Mouse (Mus musculus): ENCODE results near the gene Baiap2. TPM values are rescaled to one million over a fixed set of nuclear protein-coding genes. Genes with fewer than 3 reads are reported as not detected.

Gene Baiap2
- polyA plus RNA-seq, 1 experiment from 2014 or later, result 31.7 TPM

DNA sequence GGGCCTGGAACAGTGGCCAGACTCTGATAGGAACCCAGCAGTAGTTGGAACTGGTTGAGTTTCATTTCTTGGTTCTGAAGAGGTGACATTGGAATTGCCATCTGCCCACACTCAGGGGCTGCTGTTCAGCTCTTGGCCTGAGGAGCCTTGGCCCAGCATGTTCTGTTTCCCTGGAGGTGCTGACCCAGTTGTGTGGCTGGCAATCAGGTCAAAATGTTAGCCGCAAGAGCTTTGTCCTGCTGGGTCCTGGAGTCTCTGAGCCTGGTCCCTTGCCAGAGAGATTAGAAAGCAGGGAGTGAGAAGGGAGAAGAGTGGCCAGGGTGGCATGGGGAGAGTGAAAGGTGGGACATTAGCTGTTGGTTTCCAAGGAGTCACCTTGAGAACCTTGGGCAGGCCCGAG is 6.2 kb downstream of the Baiap2 start:
- Histone ChIP-seq H3K27me3 (ENCODE audit: control insufficient read depth, insufficient read depth, low read depth, low read length) (no peaks in the 10 kb centered on the region), H3K9me3 (ENCODE audit: control insufficient read depth, low read length) (no peaks in the 10 kb centered on the region), H3K4me2 (ENCODE audit: low read depth, low read length) (no peak overlapping the region), H3K36me3 (ENCODE audit: control insufficient read depth, insufficient read depth, low read length) (no peaks in the 10 kb centered on the region), H3K9ac (ENCODE audit: low read length) (no peak overlapping the region), H3K4me3 (ENCODE audit: low read length) (no peak overlapping the region), H3K4me1 (replicated peaks; ENCODE audit: control insufficient read depth, insufficient read depth, low read length) (peaks cover 45% of the 10 kb centered on the region), H3K27ac (ENCODE audit: low read length) (no peak overlapping the region)
- 73% methylated on average over 2 of the region's 2 CpGs for WGBS
- no peak for ATAC-seq (ENCODE audit: low read depth)

DNA sequence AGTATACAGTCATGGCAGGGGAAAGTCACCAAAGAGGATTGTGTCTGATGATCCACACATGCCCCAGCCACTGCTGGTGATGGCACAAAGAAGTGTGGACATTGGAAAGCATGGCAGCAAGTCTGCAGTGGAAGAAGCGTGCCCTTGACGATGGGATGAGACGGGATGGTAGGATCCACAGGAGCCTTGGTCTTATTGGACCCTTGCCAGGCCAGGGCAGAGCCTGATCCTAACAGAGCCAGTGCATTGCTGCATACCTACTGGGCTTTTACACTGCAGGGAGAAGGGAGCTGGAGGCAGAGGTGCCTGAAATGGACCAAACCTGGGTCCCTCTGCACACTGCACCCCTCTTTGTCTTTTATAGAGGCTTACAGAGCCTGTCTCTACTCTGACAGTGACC is 8.0 kb downstream of the Baiap2 start:
- Histone ChIP-seq H3K27me3 (ENCODE audit: control insufficient read depth, insufficient read depth, low read depth, low read length) (no peaks in the 10 kb centered on the region), H3K4me1 (replicated peaks; ENCODE audit: control insufficient read depth, insufficient read depth, low read length) (peaks cover 47% of the 10 kb centered on the region), H3K4me3 (ENCODE audit: low read length) (no peak overlapping the region), H3K36me3 (ENCODE audit: control insufficient read depth, insufficient read depth, low read length) (no peaks in the 10 kb centered on the region), H3K9me3 (ENCODE audit: control insufficient read depth, low read length) (no peaks in the 10 kb centered on the region), H3K4me2 (ENCODE audit: low read depth, low read length) (no peak overlapping the region), H3K27ac (ENCODE audit: low read length) (no peak overlapping the region), H3K9ac (ENCODE audit: low read length) (no peak overlapping the region)
- 88% methylated on average over 3 of the region's 3 CpGs for WGBS
- no peak for ATAC-seq (ENCODE audit: low read depth)

DNA sequence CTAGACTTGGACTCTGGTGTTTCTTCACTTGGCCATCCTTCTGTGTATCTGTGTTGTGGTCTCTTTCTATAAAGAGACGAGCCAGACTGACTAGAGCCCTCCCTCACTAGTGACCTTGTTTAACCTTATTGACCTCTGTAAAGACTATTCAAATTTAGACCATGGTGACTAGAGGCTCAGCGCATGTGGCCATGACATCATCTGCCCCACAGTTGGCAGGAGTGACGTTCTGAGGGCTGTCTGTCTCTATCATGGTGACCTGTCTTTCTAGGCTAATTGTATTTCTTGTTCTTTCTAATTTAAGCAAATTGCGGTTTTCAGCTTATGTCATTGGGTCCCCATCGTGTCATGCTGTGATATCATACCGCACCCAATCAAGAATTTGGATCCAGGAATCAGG is 8.8 kb downstream of the Baiap2 start:
- Histone ChIP-seq H3K4me2 (ENCODE audit: low read depth, low read length) (no peak overlapping the region), H3K4me1 (replicated peaks; ENCODE audit: control insufficient read depth, insufficient read depth, low read length) (peaks cover 51% of the 10 kb centered on the region), H3K27ac (ENCODE audit: low read length) (no peak overlapping the region; the same call in 1 of the 2 replicates), H3K36me3 (ENCODE audit: control insufficient read depth, insufficient read depth, low read length) (no peaks in the 10 kb centered on the region), H3K27me3 (ENCODE audit: control insufficient read depth, insufficient read depth, low read depth, low read length) (no peaks in the 10 kb centered on the region), H3K9me3 (ENCODE audit: control insufficient read depth, low read length) (no peaks in the 10 kb centered on the region), H3K4me3 (ENCODE audit: low read length) (no peak overlapping the region), H3K9ac (ENCODE audit: low read length) (no peak overlapping the region)
- WGBS, result 90% methylated on average over 6 of the region's 6 CpGs
- no peak for ATAC-seq (ENCODE audit: low read depth)

DNA sequence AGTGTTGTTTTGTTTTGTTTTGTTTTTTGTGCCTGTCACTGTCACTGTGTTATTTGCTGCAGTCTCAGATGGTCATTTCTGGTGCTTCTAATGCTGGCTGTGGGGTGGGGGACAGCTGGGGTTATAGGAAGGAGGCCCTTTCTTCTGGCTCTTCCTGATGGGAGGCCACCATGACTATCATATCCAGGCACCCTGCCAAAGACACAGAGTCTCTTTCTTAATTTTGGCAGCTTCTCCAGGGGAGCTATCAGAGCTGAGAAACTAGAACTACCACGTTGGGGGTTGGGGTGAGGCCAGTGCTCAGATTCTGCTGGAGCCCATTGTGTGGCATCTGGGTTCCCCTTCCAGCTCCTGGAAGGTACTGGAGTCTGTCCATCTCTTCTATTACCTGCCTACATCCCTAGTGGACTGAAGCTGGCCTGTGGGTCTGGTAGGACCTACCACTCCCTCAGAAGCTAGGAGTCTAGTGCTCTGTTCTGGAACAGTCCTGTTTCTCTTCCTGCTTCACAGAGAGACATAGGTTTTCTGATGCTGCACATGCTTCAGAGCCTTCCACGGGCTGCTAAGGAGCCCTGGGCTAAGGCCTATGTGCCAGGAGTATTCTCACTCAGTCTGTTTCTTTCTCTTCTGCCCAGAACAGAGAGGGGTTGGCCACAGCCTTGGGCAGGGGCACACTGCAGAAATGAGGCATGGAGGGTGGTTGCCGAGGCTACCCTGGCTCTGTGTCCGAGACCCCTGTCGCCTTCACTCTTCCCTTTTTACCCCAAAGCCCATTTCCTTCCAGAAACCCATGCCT is 10.1 kb downstream of the Baiap2 start:
- Histone ChIP-seq H3K4me3 (ENCODE audit: low read length) (no peak overlapping the region), H3K36me3 (ENCODE audit: control insufficient read depth, insufficient read depth, low read length) (no peaks in the 10 kb centered on the region), H3K9ac (ENCODE audit: low read length) (no peak overlapping the region), H3K27ac (ENCODE audit: low read length) (peak overlapping the region; percentile 58), H3K9me3 (ENCODE audit: control insufficient read depth, low read length) (no peaks in the 10 kb centered on the region), H3K4me2 (ENCODE audit: low read depth, low read length) (no peak overlapping the region), H3K4me1 (replicated peaks; ENCODE audit: control insufficient read depth, insufficient read depth, low read length) (peaks cover 53% of the 10 kb centered on the region), H3K27me3 (ENCODE audit: control insufficient read depth, insufficient read depth, low read depth, low read length) (no peaks in the 10 kb centered on the region)
- 43% methylated on average over 5 of the region's 5 CpGs for WGBS
- ATAC-seq (ENCODE audit: low read depth), result peak; percentile 76

DNA sequence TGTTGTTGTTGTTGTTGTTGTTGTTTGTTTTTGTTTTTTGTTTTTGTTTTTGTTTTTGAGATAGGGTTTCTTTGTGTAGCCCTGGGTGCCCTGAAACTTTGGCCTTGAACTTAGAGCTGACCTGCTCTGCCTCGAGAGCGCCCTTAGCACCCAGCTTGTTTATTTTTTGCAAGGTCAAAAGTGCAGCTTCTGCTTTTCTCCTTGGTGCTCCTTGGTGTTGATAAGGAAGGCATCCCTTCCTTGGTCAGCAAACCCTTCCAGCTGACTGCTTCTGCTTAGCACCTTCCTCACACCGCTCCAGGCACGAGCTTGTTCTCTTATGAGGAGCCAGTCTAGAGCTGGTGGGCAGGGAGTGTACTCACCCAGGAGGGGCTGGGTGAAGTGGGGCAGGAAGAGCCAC is 11.7 kb downstream of the Baiap2 start:
- H3K9me3 ChIP-seq (ENCODE audit: control insufficient read depth, low read length), result no peaks in the 10 kb centered on the region
- H3K36me3 ChIP-seq (ENCODE audit: control insufficient read depth, insufficient read depth, low read length), result no peaks in the 10 kb centered on the region; the same call in 1 of the 2 replicates
- WGBS, result 29% methylated on average over 4 of the region's 4 CpGs
- H3K27ac ChIP-seq (ENCODE audit: low read length), result peak overlapping the region; percentile 88
- H3K4me3 ChIP-seq (ENCODE audit: low read length), result no peak overlapping the region
- peaks cover 49% of the 10 kb centered on the region for H3K4me1 ChIP-seq (replicated peaks; ENCODE audit: control insufficient read depth, insufficient read depth, low read length)
- no peak overlapping the region for H3K4me2 ChIP-seq (ENCODE audit: low read depth, low read length)
- ATAC-seq (ENCODE audit: low read depth), result no peak
- no peak overlapping the region for H3K9ac ChIP-seq (ENCODE audit: low read length)
- no peaks in the 10 kb centered on the region for H3K27me3 ChIP-seq (ENCODE audit: control insufficient read depth, insufficient read depth, low read depth, low read length)

DNA sequence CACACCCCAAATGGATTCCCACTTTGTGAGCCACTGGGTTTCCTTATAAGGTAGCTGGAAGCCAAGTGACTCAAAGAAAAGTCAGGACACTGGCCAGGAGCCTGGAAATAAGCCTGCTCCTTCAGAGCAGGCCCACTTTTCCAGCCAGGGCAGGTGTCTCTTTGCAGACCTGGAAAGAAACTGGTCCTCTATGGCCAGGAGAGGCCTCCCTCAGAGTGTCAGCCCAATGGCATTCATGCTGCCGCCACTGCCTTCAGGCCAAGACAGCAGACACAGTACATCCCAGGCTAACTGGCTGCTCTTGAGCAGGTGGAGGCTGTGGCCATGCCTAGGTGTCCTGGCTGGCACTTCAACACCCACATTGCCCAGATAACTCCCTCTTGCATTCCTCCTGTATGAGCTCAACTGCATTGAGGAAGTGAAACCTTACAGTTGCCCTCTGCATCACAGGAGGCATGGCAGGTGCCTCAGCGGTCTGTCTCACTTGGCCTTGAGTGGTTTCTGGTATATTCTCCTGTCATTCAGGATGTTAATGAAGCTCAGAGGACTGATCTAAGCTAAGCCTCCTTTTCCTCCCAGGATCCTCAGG is 12.3 kb downstream of the Baiap2 start:
- H3K4me1 ChIP-seq (replicated peaks; ENCODE audit: control insufficient read depth, insufficient read depth, low read length), result peaks cover 54% of the 10 kb centered on the region
- no peaks in the 10 kb centered on the region for H3K27me3 ChIP-seq (ENCODE audit: control insufficient read depth, insufficient read depth, low read depth, low read length)
- peak; percentile 42 for ATAC-seq (ENCODE audit: low read depth)
- H3K36me3 ChIP-seq (ENCODE audit: control insufficient read depth, insufficient read depth, low read length), result no peaks in the 10 kb centered on the region; the same call in 1 of the 2 replicates
- WGBS, result 48% methylated on average over 2 of the region's 2 CpGs
- H3K4me3 ChIP-seq (ENCODE audit: low read length), result no peak overlapping the region
- no peaks in the 10 kb centered on the region for H3K9me3 ChIP-seq (ENCODE audit: control insufficient read depth, low read length)
- no peak overlapping the region for H3K9ac ChIP-seq (ENCODE audit: low read length)
- no peak overlapping the region for H3K4me2 ChIP-seq (ENCODE audit: low read depth, low read length)
- peak overlapping the region; percentile 88 for H3K27ac ChIP-seq (ENCODE audit: low read length)

DNA sequence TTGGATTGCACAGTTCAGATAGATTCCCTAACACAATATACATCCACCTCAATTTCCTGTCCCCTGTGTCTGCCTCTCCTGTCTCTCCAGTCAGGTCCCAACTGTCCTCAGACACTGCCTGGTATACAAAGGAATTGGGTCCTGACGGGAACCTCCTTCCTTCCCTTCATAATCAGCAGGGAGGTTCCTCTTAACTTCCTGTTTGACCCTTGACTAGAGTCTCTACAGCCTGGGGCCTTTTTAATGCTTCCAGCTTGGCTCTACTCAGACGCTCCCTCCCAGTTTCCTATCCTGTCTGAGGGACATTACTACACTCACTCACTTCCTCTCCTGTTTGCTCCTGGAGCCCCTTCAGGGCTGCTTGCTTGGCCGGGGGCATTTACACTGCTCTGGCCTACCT is 12.9 kb downstream of the Baiap2 start:
- H3K4me3 ChIP-seq (ENCODE audit: low read length), result no peak overlapping the region
- WGBS, result 23% methylated on average over 3 of the region's 3 CpGs
- H3K27me3 ChIP-seq (ENCODE audit: control insufficient read depth, insufficient read depth, low read depth, low read length), result no peaks in the 10 kb centered on the region
- H3K9me3 ChIP-seq (ENCODE audit: control insufficient read depth, low read length), result no peaks in the 10 kb centered on the region
- peak overlapping the region; percentile 88 for H3K27ac ChIP-seq (ENCODE audit: low read length)
- peaks cover 54% of the 10 kb centered on the region for H3K4me1 ChIP-seq (replicated peaks; ENCODE audit: control insufficient read depth, insufficient read depth, low read length)
- H3K9ac ChIP-seq (ENCODE audit: low read length), result no peak overlapping the region
- H3K4me2 ChIP-seq (ENCODE audit: low read depth, low read length), result no peak overlapping the region
- no peaks in the 10 kb centered on the region; the same call in 1 of the 2 replicates for H3K36me3 ChIP-seq (ENCODE audit: control insufficient read depth, insufficient read depth, low read length)
- ATAC-seq (ENCODE audit: low read depth), result peak; percentile 23; the same call in 1 of the 2 replicates

DNA sequence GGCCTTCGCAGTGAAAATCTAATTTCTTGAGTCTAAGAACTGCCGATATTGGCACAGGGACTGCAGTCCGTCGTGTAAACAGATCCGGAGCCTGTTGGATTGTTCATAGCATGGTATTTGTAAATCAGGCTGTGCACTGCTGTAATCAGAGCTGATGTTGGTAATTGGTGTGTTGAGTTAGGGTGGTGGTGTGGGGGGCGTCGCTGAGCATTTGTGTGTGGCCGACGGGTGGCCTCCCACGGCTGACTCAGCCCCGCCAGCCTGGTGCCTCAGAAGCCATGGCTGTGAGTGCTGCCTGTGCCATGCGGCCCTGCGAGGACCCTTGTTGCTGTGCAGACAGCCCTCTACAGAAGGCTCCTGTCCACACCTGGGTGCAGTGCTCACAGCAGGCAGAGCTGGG is 14.0 kb downstream of the Baiap2 start:
- ATAC-seq (ENCODE audit: low read depth), result no peak
- Histone ChIP-seq H3K9me3 (ENCODE audit: control insufficient read depth, low read length) (no peaks in the 10 kb centered on the region), H3K27ac (ENCODE audit: low read length) (no peak overlapping the region), H3K4me2 (ENCODE audit: low read depth, low read length) (no peak overlapping the region), H3K4me1 (replicated peaks; ENCODE audit: control insufficient read depth, insufficient read depth, low read length) (peaks cover 52% of the 10 kb centered on the region), H3K27me3 (ENCODE audit: control insufficient read depth, insufficient read depth, low read depth, low read length) (no peaks in the 10 kb centered on the region), H3K36me3 (ENCODE audit: control insufficient read depth, insufficient read depth, low read length) (peaks cover 2% of the 10 kb centered on the region; the same call in 1 of the 2 replicates), H3K4me3 (ENCODE audit: low read length) (no peak overlapping the region), H3K9ac (ENCODE audit: low read length) (no peak overlapping the region)
- WGBS, result 80% methylated on average over 13 of the region's 13 CpGs

DNA sequence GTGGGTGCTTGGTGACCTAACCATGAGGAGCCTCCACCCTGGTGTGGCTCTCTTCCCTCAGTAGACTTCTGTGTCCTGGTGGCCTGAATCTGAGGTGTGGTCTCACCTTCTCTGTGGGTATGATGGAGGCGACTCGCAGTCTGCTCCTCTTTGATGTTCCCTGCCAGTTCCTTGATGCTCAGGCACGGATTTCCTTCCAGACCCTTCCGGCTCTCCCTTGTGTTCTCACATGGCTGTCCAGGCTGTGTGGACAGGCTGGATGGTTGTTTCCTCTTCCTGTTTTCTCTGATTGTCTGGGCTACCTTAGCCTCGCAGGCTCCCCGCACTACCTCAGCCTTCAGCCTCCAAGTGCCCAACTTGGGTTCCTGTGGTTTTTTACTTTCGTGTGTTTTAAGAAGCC is 16.3 kb downstream of the Baiap2 start:
- H3K9me3 ChIP-seq (ENCODE audit: control insufficient read depth, low read length), result no peaks in the 10 kb centered on the region
- H3K9ac ChIP-seq (ENCODE audit: low read length), result no peak overlapping the region
- 60% methylated on average over 7 of the region's 7 CpGs for WGBS
- peaks cover 2% of the 10 kb centered on the region; the same call in 1 of the 2 replicates for H3K36me3 ChIP-seq (ENCODE audit: control insufficient read depth, insufficient read depth, low read length)
- no peak overlapping the region for H3K4me2 ChIP-seq (ENCODE audit: low read depth, low read length)
- ATAC-seq (ENCODE audit: low read depth), result no peak
- no peaks in the 10 kb centered on the region for H3K27me3 ChIP-seq (ENCODE audit: control insufficient read depth, insufficient read depth, low read depth, low read length)
- H3K4me1 ChIP-seq (replicated peaks; ENCODE audit: control insufficient read depth, insufficient read depth, low read length), result peaks cover 29% of the 10 kb centered on the region
- no peak overlapping the region for H3K4me3 ChIP-seq (ENCODE audit: low read length)
- 0 out of 2 replicates have a peak overlapping the region, but pooled peaks have one; percentile 16 for H3K27ac ChIP-seq (ENCODE audit: low read length)

All from lung, embryonic 16.5 days (tissue).